Mouse (Mus musculus): ENCODE results near the gene Krt34. TPM values are rescaled to one million over a fixed set of nuclear protein-coding genes. Genes with fewer than 3 reads are reported as not detected.

Gene Krt34
- total and polyA plus RNA-seq, 3 experiments, result not detected

DNA sequence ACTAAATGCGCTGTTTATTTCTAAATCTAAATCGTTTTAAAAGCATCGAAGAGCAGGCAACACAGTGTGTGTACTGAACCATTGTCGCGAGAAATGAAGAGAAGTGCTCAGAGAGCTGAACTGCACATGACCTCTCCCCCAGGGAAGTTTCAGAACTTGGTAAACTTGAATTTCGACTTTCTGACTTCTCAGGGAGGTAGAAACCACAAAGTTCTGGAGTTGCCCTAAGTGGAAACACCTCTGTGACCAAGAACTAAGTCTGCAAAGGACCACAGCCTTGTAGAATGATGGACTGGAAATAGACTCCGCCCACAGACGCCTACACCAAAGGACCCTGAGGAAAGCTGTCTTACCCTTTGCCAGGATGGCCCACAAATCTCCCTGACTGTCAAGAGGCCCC lies 35.4 kb downstream of the Krt34 start:
- TF ChIP-seq RAD21 (IDR thresholded peaks at IDR 0.05; ENCODE audit: low read depth, low read length) (no peak), ZC3H11A (IDR thresholded peaks at IDR 0.05; ENCODE audit: low read depth, low read length) (no peak), RCOR1 (conservative IDR thresholded peaks at IDR 0.05; ENCODE audit: low read depth, low read length) (no peak), ZKSCAN1 (IDR thresholded peaks at IDR 0.05; ENCODE audit: borderline replicate concordance, low read depth, low read length) (no peak), TCF12 (IDR thresholded peaks at IDR 0.05; ENCODE audit: low read depth, low read length) (no peak), ZMIZ1 (IDR thresholded peaks at IDR 0.05; ENCODE audit: low read depth, low read length) (no peak), ELF1 (IDR thresholded peaks at IDR 0.05; ENCODE audit: low read depth, low read length) (no peak), CHD1 (IDR thresholded peaks at IDR 0.05; ENCODE audit: low read depth, low read length) (no peak), ZNF384 (IDR thresholded peaks at IDR 0.05; ENCODE audit: low read depth, low read length) (no peak), TBP (conservative IDR thresholded peaks at IDR 0.05; ENCODE audit: low read depth, low read length) (no peak), CHD2 (IDR thresholded peaks at IDR 0.05; ENCODE audit: low read length) (no peak), NELFE (IDR thresholded peaks at IDR 0.05; ENCODE audit: low read depth, low read length) (no peak), JUN (IDR thresholded peaks at IDR 0.05; ENCODE audit: insufficient read depth, low read depth, low read length) (no peak), GABPA (IDR thresholded peaks at IDR 0.05; ENCODE audit: insufficient replicate concordance, low read depth, low read length) (no peak), MXI1 (IDR thresholded peaks at IDR 0.05; ENCODE audit: low read depth, low read length) (no peak), POLR2A (IDR thresholded peaks at IDR 0.05; ENCODE audit: low read depth, low read length) (no peak), SMC3 (IDR thresholded peaks at IDR 0.05; ENCODE audit: low read depth, low read length) (no peak), E2F4 (IDR thresholded peaks at IDR 0.05; ENCODE audit: insufficient replicate concordance, low read depth, low read length) (no peak), USF1 (IDR thresholded peaks at IDR 0.05; ENCODE audit: low read depth, low read length) (no peak)
- DNase-seq (ENCODE audit: extremely low read depth), result no peak
- in situ Hi-C loops (cut with MboI; ENCODE audit: low pct_ligation_motif_present, low pct_unique_long_range_greater_than_20kb, low sequenced_read_pairs), result loop anchor here (10.0 kb wide), 1 partner anchor 541 kb away; no protein-coding TSS in a partner anchor
- dilution Hi-C loops (cut with MboI; ENCODE audit: extremely low pct_ligation_motif_present, extremely low pct_unique_long_range_greater_than_20kb, low sequenced_read_pairs), result no loop called here
- Histone ChIP-seq H3K9ac (ENCODE audit: insufficient read depth, low read depth) (no peak overlapping the region), H3K4me3 (replicated peaks in 1 of 3; ENCODE audit: low read depth in 2 of 3, low read length in 2 of 3, poor library complexity in 1 of 3) (no peak overlapping the region), H3K27ac (ENCODE audit: insufficient read depth, low read depth) (no peak overlapping the region), H3K27me3 (replicated peaks) (peaks cover 49% of the 10 kb centered on the region), H3K36me3 (replicated peaks in 1 of 2; ENCODE audit: control insufficient read depth in 1 of 2, insufficient read depth in 1 of 2, low read length in 1 of 2) (no peaks in the 10 kb centered on the region), H3K4me1 (ENCODE audit: control insufficient read depth in 1 of 2, insufficient read depth in 2 of 2) (no peaks in the 10 kb centered on the region), H3K79me2 (replicated peaks; ENCODE audit: control insufficient read depth, extremely low read depth, insufficient read depth, poor library complexity, severe bottlenecking) (no peaks in the 10 kb centered on the region; the same call in 1 of the 2 replicates), H3K4me2 (ENCODE audit: insufficient read depth, low read depth, poor library complexity, severe bottlenecking) (no peak overlapping the region), H3K9me3 (replicated peaks; ENCODE audit: low read length) (peaks cover 6% of the 10 kb centered on the region)

- Histone ChIP-seq H3K4me1 (ENCODE audit: control insufficient read depth in 1 of 2, insufficient read depth in 2 of 2) (no peaks in the 10 kb centered on the region), H3K4me3 (replicated peaks in 1 of 3; ENCODE audit: low read depth in 2 of 3, low read length in 2 of 3, poor library complexity in 1 of 3) (no peak overlapping the region), H3K27me3 (replicated peaks) (peaks cover 44% of the 10 kb centered on the region), H3K79me2 (replicated peaks; ENCODE audit: control insufficient read depth, extremely low read depth, insufficient read depth, poor library complexity, severe bottlenecking) (no peaks in the 10 kb centered on the region; the same call in 1 of the 2 replicates), H3K9me3 (replicated peaks; ENCODE audit: low read length) (peaks cover 6% of the 10 kb centered on the region), H3K9ac (ENCODE audit: insufficient read depth, low read depth) (no peak overlapping the region), H3K36me3 (replicated peaks in 1 of 2; ENCODE audit: control insufficient read depth in 1 of 2, insufficient read depth in 1 of 2, low read length in 1 of 2) (no peaks in the 10 kb centered on the region), H3K27ac (ENCODE audit: insufficient read depth, low read depth) (no peak overlapping the region), H3K4me2 (ENCODE audit: insufficient read depth, low read depth, poor library complexity, severe bottlenecking) (no peak overlapping the region)
- in situ Hi-C loops (cut with MboI; ENCODE audit: low pct_ligation_motif_present, low pct_unique_long_range_greater_than_20kb, low sequenced_read_pairs) (loop anchor here (10.0 kb wide), 1 partner anchor 540 kb away; no protein-coding TSS in a partner anchor), dilution Hi-C loops (cut with MboI; ENCODE audit: extremely low pct_ligation_motif_present, extremely low pct_unique_long_range_greater_than_20kb, low sequenced_read_pairs) (no loop called here)
- TF ChIP-seq CTCF (conservative IDR thresholded peaks at IDR 0.05 in 1 of 2, IDR thresholded peaks at IDR 0.05 in 1 of 2; ENCODE audit: low read depth in 2 of 2, low read length in 2 of 2) (peak; percentile 93 to 94), USF2 (conservative IDR thresholded peaks at IDR 0.05; ENCODE audit: low read depth, low read length) (no peak), MXI1 (IDR thresholded peaks at IDR 0.05; ENCODE audit: low read depth, low read length) (no peak), UBTF (IDR thresholded peaks at IDR 0.05; ENCODE audit: low read depth, low read length) (no peak), HCFC1 (IDR thresholded peaks at IDR 0.05; ENCODE audit: low read depth, low read length) (no peak), MAFK (IDR thresholded peaks at IDR 0.05; ENCODE audit: insufficient replicate concordance, low read length) (no peak), MYC (IDR thresholded peaks at IDR 0.05; ENCODE audit: low read depth, low read length) (0 out of 2 replicates have a peak, but pooled peaks have one; percentile 27), GABPA (IDR thresholded peaks at IDR 0.05; ENCODE audit: insufficient replicate concordance, low read depth, low read length) (no peak), ZNF384 (IDR thresholded peaks at IDR 0.05; ENCODE audit: low read depth, low read length) (peak; percentile 99), EP300 (IDR thresholded peaks at IDR 0.05; ENCODE audit: low read length) (no peak), SMC3 (IDR thresholded peaks at IDR 0.05; ENCODE audit: low read depth, low read length) (peak; percentile 85), RAD21 (IDR thresholded peaks at IDR 0.05; ENCODE audit: low read depth, low read length) (peak; percentile 96), CHD1 (IDR thresholded peaks at IDR 0.05; ENCODE audit: low read depth, low read length) (no peak), E2F4 (IDR thresholded peaks at IDR 0.05; ENCODE audit: insufficient replicate concordance, low read depth, low read length) (no peak), ZC3H11A (IDR thresholded peaks at IDR 0.05; ENCODE audit: low read depth, low read length) (peak; percentile 36; the same call in 1 of the 2 replicates)
- peak; percentile 54 for DNase-seq (ENCODE audit: extremely low read depth)
Observed at GRCm38 (mm10) chr11:100004846-100005245, 36.5 kb downstream of the Krt34 start.

Measured in CH12.LX (cell line).